Mouse (Mus musculus) lung, embryonic 16.5 days (tissue): Measurements from ENCODE around the gene B4galnt4. TPM values are rescaled to one million over a fixed set of nuclear protein-coding genes. Genes with fewer than 3 reads are reported as not detected.

Experiments
- polyA plus RNA-seq: library from polyadenylated mRNA; unstranded; fragments of >200 nt; fragmentation: Nextera tagmentation; extraction: Ambion mirVana; gene quantifications from 2 replicates; pipeline ENCODE4 v1.2.1, GENCODE M21; 2015

Gene B4galnt4
- polyA plus RNA-seq, 1 experiment from 2014 or later: 3.8 TPM

Other genes starting within 250 kb of the B4galnt4 start
- 0.38 and 0.74 TPM in 2 replicates for gene Zfp941, start 238.9 kb upstream of the B4galnt4 start, polyA plus RNA-seq
- gene Urah, start 226.1 kb upstream of the B4galnt4 start, polyA plus RNA-seq: 5.5 and 9.7 TPM in 2 replicates
- gene Scgb1c1, start 215.6 kb upstream of the B4galnt4 start, polyA plus RNA-seq: 0.39 TPM in 1 of 2 replicates, not detected in the other
- gene Odf3, start 213.3 kb upstream of the B4galnt4 start, polyA plus RNA-seq: not detected in 2 replicates
- gene Gm45785, start 204.8 kb upstream of the B4galnt4 start, polyA plus RNA-seq: not detected in 2 replicates
- gene Ric8a, start 204.1 kb upstream of the B4galnt4 start, polyA plus RNA-seq: 59.0 and 64.3 TPM in 2 replicates
- 40.3 and 44.2 TPM in 2 replicates for gene Bet1l, start 203.5 kb upstream of the B4galnt4 start, polyA plus RNA-seq
- gene Psmd13, start 179.1 kb upstream of the B4galnt4 start, polyA plus RNA-seq: 211 and 213 TPM in 2 replicates
- gene Sirt3, start 178.8 kb upstream of the B4galnt4 start, polyA plus RNA-seq: 23.5 and 25.4 TPM in 2 replicates
- 10.0 and 14.1 TPM in 2 replicates for gene Cox8b, start 160.7 kb upstream of the B4galnt4 start, polyA plus RNA-seq
- 0.16 and 0.88 TPM in 2 replicates for gene Nlrp6, start 140.2 kb upstream of the B4galnt4 start, polyA plus RNA-seq
- 20.5 and 23.4 TPM in 2 replicates for gene Pgghg, start 119.7 kb upstream of the B4galnt4 start, polyA plus RNA-seq
- 2.8 and 6.6 TPM in 2 replicates for gene Ifitm5, start 110.8 kb upstream of the B4galnt4 start, polyA plus RNA-seq
- 0.67 TPM in 1 of 2 replicates, not detected in the other for gene Gm45717, start 105.2 kb upstream of the B4galnt4 start, polyA plus RNA-seq
- gene Ifitm2, start 105.1 kb upstream of the B4galnt4 start, polyA plus RNA-seq: 949 and 984 TPM in 2 replicates
- 38.8 and 49.1 TPM in 2 replicates for gene Ifitm1, start 93.9 kb upstream of the B4galnt4 start, polyA plus RNA-seq
- 262 and 316 TPM in 2 replicates for gene Ifitm3, start 50.3 kb upstream of the B4galnt4 start, polyA plus RNA-seq
- gene Ifitm6, start 43.2 kb upstream of the B4galnt4 start, polyA plus RNA-seq: 1.5 and 1.8 TPM in 2 replicates
- gene Gm17387, start 32.0 kb upstream of the B4galnt4 start, polyA plus RNA-seq: not detected in 2 replicates
- 16.6 and 18.5 TPM in 2 replicates for gene Pkp3, start 17.1 kb downstream of the B4galnt4 start, polyA plus RNA-seq
- gene Sigirr, start 39.5 kb downstream of the B4galnt4 start, polyA plus RNA-seq: 17.7 and 20.4 TPM in 2 replicates
- 6.7 and 6.9 TPM in 2 replicates for gene Ano9, start 56.7 kb downstream of the B4galnt4 start, polyA plus RNA-seq
- 60.3 and 65.2 TPM in 2 replicates for gene Ptdss2, start 61.3 kb downstream of the B4galnt4 start, polyA plus RNA-seq
- gene Rnh1, start 111.8 kb downstream of the B4galnt4 start, polyA plus RNA-seq: 153 and 165 TPM in 2 replicates
- gene Hras, start 132.9 kb downstream of the B4galnt4 start, polyA plus RNA-seq: 48.5 and 48.8 TPM in 2 replicates
- 8.6 and 8.9 TPM in 2 replicates for gene Lrrc56, start 133.1 kb downstream of the B4galnt4 start, polyA plus RNA-seq
- gene Lmntd2, start 153.0 kb downstream of the B4galnt4 start, polyA plus RNA-seq: 1.3 and 1.4 TPM in 2 replicates
- gene Rassf7, start 154.8 kb downstream of the B4galnt4 start, polyA plus RNA-seq: 69.4 and 86.6 TPM in 2 replicates
- gene Phrf1, start 167.7 kb downstream of the B4galnt4 start, polyA plus RNA-seq: 72.3 and 77.2 TPM in 2 replicates
- gene Irf7, start 205.4 kb downstream of the B4galnt4 start, polyA plus RNA-seq: 3.4 and 4.8 TPM in 2 replicates
- 0.15 and 0.35 TPM in 2 replicates for gene Cdhr5, start 215.7 kb downstream of the B4galnt4 start, polyA plus RNA-seq
- 2.0 and 2.6 TPM in 2 replicates for gene Sct, start 218.0 kb downstream of the B4galnt4 start, polyA plus RNA-seq
- 0.11 and 0.43 TPM in 2 replicates for gene Drd4, start 230.9 kb downstream of the B4galnt4 start, polyA plus RNA-seq